Mouse (Mus musculus): Measurements from ENCODE around the gene Rlf. TPM values are rescaled to one million over a fixed set of nuclear protein-coding genes. Genes with fewer than 3 reads are reported as not detected.

The Rlf gene
- polyA plus RNA-seq, 1 experiment, result 62.5 TPM

DNA sequence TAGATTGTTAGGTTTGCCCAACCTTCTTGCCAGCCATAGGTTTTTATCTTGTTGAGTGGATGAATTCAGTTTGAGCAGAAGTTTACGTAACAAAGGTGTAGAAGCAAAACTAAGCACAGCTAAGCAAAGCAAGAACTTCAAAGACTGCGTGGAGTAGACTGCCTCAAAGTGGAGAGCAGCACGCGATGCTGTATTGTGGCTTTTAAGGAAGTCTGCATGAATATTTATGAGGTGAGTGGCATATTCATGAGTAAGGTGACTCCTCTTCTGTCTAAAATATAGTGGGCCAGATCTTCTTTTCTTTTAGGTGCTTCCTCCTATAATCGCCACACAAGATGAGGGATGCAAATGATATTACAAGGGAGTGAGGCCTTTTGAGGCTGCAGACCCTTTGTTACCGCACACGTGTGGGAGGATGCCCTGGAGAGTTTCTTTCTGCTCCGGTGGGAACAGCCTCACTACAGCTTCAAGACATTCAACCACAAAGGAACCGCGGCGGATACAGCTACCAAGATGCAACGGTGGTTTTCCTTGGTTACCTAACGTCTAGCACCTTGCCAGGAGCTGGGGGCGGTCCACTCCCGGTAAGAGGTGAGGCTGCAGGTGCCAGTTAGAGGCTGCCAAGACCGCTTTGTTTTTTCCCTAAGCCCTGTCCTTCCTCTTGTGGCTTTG, 16.2 kb upstream of the Rlf start:
- H3K27ac ChIP-seq (ENCODE audit: insufficient read depth, low read length), result no peak overlapping the region
- no peaks in the 10 kb centered on the region; the same call in 1 of the 2 replicates for H3K9me3 ChIP-seq (replicated peaks; ENCODE audit: control insufficient read depth, insufficient read depth, low read length, poor library complexity, severe bottlenecking)
- TF ChIP-seq EP300 (IDR thresholded peaks at IDR 0.05; ENCODE audit: insufficient read depth, low read depth, low read length) (no peak), POLR2A (IDR thresholded peaks at IDR 0.05; ENCODE audit: insufficient read depth, low read length) (no peak), CTCF (IDR thresholded peaks at IDR 0.05; ENCODE audit: low read depth, low read length) (no peak)
- 0 out of 2 replicates have a peak, but pooled peaks cover 2% of the 10 kb centered on the region for H3K27me3 ChIP-seq (ENCODE audit: control insufficient read depth, insufficient read depth, low read length, poor library complexity, severe bottlenecking)
- no peak overlapping the region for H3K9ac ChIP-seq (ENCODE audit: low read depth, poor library complexity, severe bottlenecking)
- H3K4me1 ChIP-seq (ENCODE audit: control insufficient read depth, insufficient read depth, low read length), result no peaks in the 10 kb centered on the region
- H3K36me3 ChIP-seq (ENCODE audit: control insufficient read depth, insufficient read depth, low read length, poor library complexity, severe bottlenecking), result no peaks in the 10 kb centered on the region
- H3K4me3 ChIP-seq (ENCODE audit: low read depth, low read length), result peak overlapping the region; percentile 32

DNA sequence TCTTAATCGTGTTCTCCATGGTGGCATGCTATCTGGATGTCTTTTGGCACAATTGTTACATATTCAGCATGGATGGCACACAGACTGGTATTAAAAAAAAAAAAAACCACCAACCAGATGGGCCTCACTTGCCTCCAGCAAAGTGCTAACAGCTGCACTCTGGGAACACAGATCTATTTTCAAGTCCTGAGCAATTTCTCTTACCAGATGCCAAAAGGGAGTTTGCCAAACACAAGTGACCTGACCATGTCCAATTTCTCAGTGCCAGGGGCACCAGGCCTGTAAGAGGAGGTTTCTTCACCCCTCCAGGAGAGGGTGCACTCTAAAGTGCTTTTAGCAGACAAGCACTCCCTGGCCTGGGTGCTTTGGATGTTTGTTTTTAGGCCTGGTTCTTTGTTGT, 12.2 kb upstream of the Rlf start:
- Histone ChIP-seq H3K9me3 (replicated peaks; ENCODE audit: control insufficient read depth, insufficient read depth, low read length, poor library complexity, severe bottlenecking) (no peaks in the 10 kb centered on the region; the same call in 1 of the 2 replicates), H3K27ac (ENCODE audit: insufficient read depth, low read length) (no peak overlapping the region), H3K36me3 (ENCODE audit: control insufficient read depth, insufficient read depth, low read length, poor library complexity, severe bottlenecking) (no peaks in the 10 kb centered on the region), H3K4me1 (ENCODE audit: control insufficient read depth, insufficient read depth, low read length) (no peaks in the 10 kb centered on the region), H3K9ac (ENCODE audit: low read depth, poor library complexity, severe bottlenecking) (no peak overlapping the region), H3K27me3 (ENCODE audit: control insufficient read depth, insufficient read depth, low read length, poor library complexity, severe bottlenecking) (0 out of 2 replicates have a peak, but pooled peaks cover 2% of the 10 kb centered on the region), H3K4me3 (ENCODE audit: low read depth, low read length) (no peak overlapping the region)
- TF ChIP-seq POLR2A (IDR thresholded peaks at IDR 0.05; ENCODE audit: insufficient read depth, low read length), result no peak
- no peak for TF ChIP-seq EP300 (IDR thresholded peaks at IDR 0.05; ENCODE audit: insufficient read depth, low read depth, low read length)

DNA sequence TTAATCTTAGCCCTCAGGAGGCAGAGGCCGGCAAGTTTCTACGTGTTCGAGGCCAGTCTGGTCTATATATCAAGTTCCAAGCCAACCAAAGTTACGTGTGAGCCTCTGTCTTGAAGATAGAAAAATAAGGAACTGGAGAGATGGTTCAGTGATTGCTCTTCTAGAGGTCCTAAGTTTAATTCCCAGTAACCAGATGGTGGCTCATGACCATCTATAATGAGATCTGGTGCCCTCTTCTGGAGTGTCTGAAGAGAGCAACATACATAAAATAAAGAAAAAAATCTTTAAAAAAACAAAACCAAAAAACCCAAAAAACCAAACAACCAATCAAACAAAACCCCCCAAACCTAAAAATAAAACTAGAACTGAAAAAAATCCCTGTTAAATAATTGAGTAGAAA, 10.3 kb upstream of the Rlf start:
- Histone ChIP-seq H3K9me3 (replicated peaks; ENCODE audit: control insufficient read depth, insufficient read depth, low read length, poor library complexity, severe bottlenecking) (no peaks in the 10 kb centered on the region; the same call in 1 of the 2 replicates), H3K36me3 (ENCODE audit: control insufficient read depth, insufficient read depth, low read length, poor library complexity, severe bottlenecking) (no peaks in the 10 kb centered on the region), H3K4me3 (ENCODE audit: low read depth, low read length) (no peak overlapping the region), H3K27me3 (ENCODE audit: control insufficient read depth, insufficient read depth, low read length, poor library complexity, severe bottlenecking) (0 out of 2 replicates have a peak, but pooled peaks cover 2% of the 10 kb centered on the region), H3K4me1 (ENCODE audit: control insufficient read depth, insufficient read depth, low read length) (no peaks in the 10 kb centered on the region), H3K27ac (ENCODE audit: insufficient read depth, low read length) (no peak overlapping the region), H3K9ac (ENCODE audit: low read depth, poor library complexity, severe bottlenecking) (no peak overlapping the region)
- TF ChIP-seq CTCF (IDR thresholded peaks at IDR 0.05; ENCODE audit: low read depth, low read length), result no peak

DNA sequence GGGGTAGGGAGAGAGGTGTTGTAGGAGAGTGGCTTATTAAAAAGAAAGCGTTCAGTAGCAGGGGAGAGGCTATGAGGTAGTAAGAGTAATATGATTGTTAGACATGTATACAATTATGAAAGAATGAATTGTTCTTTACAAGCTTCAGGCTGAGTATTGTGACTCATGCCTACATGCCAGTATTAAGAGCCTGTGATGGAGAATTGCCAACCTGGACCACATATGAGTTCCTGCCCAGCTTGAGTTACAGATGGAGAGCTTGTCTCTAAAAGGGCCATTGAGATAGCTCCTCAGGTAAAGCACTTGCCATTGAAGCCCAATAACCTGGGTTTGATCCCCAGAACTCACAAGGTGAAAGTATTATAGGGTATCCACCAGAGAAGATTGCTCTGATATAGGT, 8.3 kb upstream of the Rlf start:
- Histone ChIP-seq H3K9ac (ENCODE audit: low read depth, poor library complexity, severe bottlenecking) (no peak overlapping the region), H3K4me3 (ENCODE audit: low read depth, low read length) (no peak overlapping the region), H3K4me1 (ENCODE audit: control insufficient read depth, insufficient read depth, low read length) (no peaks in the 10 kb centered on the region), H3K9me3 (replicated peaks; ENCODE audit: control insufficient read depth, insufficient read depth, low read length, poor library complexity, severe bottlenecking) (no peaks in the 10 kb centered on the region; the same call in 1 of the 2 replicates), H3K36me3 (ENCODE audit: control insufficient read depth, insufficient read depth, low read length, poor library complexity, severe bottlenecking) (no peaks in the 10 kb centered on the region), H3K27ac (ENCODE audit: insufficient read depth, low read length) (no peak overlapping the region), H3K27me3 (ENCODE audit: control insufficient read depth, insufficient read depth, low read length, poor library complexity, severe bottlenecking) (no peaks in the 10 kb centered on the region)
- TF ChIP-seq POLR2A (IDR thresholded peaks at IDR 0.05; ENCODE audit: insufficient read depth, low read length) (no peak), EP300 (IDR thresholded peaks at IDR 0.05; ENCODE audit: insufficient read depth, low read depth, low read length) (no peak), CTCF (IDR thresholded peaks at IDR 0.05; ENCODE audit: low read depth, low read length) (no peak)

DNA sequence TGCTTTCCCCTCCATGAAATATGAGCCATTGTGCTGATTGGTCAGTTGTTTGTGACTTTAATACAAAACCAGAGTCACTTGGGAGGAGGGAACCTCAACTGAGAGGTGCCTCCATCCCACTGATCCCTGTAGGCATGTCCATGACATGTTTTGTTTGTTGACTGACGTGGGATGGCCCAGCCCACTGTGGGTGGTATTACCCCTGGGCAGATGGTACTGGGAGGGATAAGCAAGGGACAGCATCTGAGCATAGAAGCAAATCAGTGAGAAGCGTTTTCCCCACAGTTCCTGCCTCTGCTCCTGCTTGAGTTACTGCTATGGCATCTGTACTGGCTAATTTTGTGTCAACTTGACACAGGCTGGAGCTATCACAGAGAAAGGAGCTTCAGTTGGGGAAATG, 1.3 kb upstream of the Rlf start:
- Histone ChIP-seq H3K27ac (ENCODE audit: insufficient read depth, low read length) (no peak overlapping the region), H3K9ac (ENCODE audit: low read depth, poor library complexity, severe bottlenecking) (no peak overlapping the region), H3K4me3 (ENCODE audit: low read depth, low read length) (no peak overlapping the region), H3K4me1 (ENCODE audit: control insufficient read depth, insufficient read depth, low read length) (no peaks in the 10 kb centered on the region), H3K27me3 (ENCODE audit: control insufficient read depth, insufficient read depth, low read length, poor library complexity, severe bottlenecking) (no peaks in the 10 kb centered on the region), H3K9me3 (replicated peaks; ENCODE audit: control insufficient read depth, insufficient read depth, low read length, poor library complexity, severe bottlenecking) (no peaks in the 10 kb centered on the region), H3K36me3 (ENCODE audit: control insufficient read depth, insufficient read depth, low read length, poor library complexity, severe bottlenecking) (no peaks in the 10 kb centered on the region)
- TF ChIP-seq EP300 (IDR thresholded peaks at IDR 0.05; ENCODE audit: insufficient read depth, low read depth, low read length) (peak; percentile 52; the same call in 1 of the 2 replicates), POLR2A (IDR thresholded peaks at IDR 0.05; ENCODE audit: insufficient read depth, low read length) (no peak), CTCF (IDR thresholded peaks at IDR 0.05; ENCODE audit: low read depth, low read length) (no peak)

DNA sequence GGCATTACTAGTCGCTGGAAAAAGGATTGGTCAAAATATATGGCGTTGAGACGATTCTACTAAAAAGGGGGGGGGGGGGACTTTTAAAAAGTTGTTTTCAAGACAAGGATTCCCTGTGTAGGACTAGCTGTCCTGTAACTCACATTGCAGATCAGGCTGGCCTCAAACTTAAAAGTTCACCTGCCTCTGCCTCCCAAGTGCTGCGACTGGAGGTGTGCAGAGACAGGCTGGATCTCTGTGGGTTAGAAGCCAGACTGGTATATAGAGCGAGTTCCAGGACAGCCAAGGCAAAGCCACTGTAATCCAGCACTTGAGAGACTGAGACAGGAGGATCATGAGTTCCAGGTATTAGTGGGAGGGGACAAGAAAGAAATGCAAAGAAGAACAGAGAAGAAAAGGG, 605 bp upstream of the Rlf start:
- Histone ChIP-seq H3K27me3 (ENCODE audit: control insufficient read depth, insufficient read depth, low read length, poor library complexity, severe bottlenecking) (no peaks in the 10 kb centered on the region), H3K27ac (ENCODE audit: insufficient read depth, low read length) (peak overlapping the region; percentile 21), H3K9ac (ENCODE audit: low read depth, poor library complexity, severe bottlenecking) (0 out of 2 replicates have a peak overlapping the region, but pooled peaks have one; percentile 11), H3K4me1 (ENCODE audit: control insufficient read depth, insufficient read depth, low read length) (no peaks in the 10 kb centered on the region), H3K36me3 (ENCODE audit: control insufficient read depth, insufficient read depth, low read length, poor library complexity, severe bottlenecking) (no peaks in the 10 kb centered on the region), H3K9me3 (replicated peaks; ENCODE audit: control insufficient read depth, insufficient read depth, low read length, poor library complexity, severe bottlenecking) (no peaks in the 10 kb centered on the region), H3K4me3 (ENCODE audit: low read depth, low read length) (peak overlapping the region; percentile 37)
- TF ChIP-seq POLR2A (IDR thresholded peaks at IDR 0.05; ENCODE audit: insufficient read depth, low read length) (no peak), EP300 (IDR thresholded peaks at IDR 0.05; ENCODE audit: insufficient read depth, low read depth, low read length) (no peak), CTCF (IDR thresholded peaks at IDR 0.05; ENCODE audit: low read depth, low read length) (no peak)
